Mouse (Mus musculus) liver, embryonic 15.5 days (tissue): ENCODE measurements at regions not wholly inside any gene's neighbourhood (a gene's known extent, or its start where the extent isn't known, plus 50 kb on each side); places are given as distances from the start of the nearest gene placed in this dataset.
A peak's percentile ranks its signal among the peaks of the same experiment; 100 is the strongest.

Experiments
- ATAC-seq: fragments of 200-750 bp; cut with Nextera tagmentation; 2 replicates; pipeline ENCODE4 v1.8.0; 2017; ENCODE audit warnings: moderate number of reproducible peaks, mild to moderate bottlenecking, moderate library complexity; ENCODE audit not compliant: insufficient read depth
- H3K27ac ChIP-seq: fragments of 300-500 bp; sonication (generic); replicated peaks from 2 replicates; pipeline ENCODE4 v1.5.1; 2015; ENCODE audit warnings: mild to moderate bottlenecking, inconsistent platforms
- H3K27me3 ChIP-seq: fragments of 300-500 bp; sonication (generic); 2 replicates; pipeline ENCODE4 v1.6.1; 2015; ENCODE audit warnings: mild to moderate bottlenecking, inconsistent platforms
- H3K36me3 ChIP-seq: fragments of 300-500 bp; sonication (generic); replicated peaks from 2 replicates; pipeline ENCODE4 v1.6.1; 2015; ENCODE audit warnings: moderate library complexity, mild to moderate bottlenecking, inconsistent platforms
- H3K4me1 ChIP-seq: fragments of 300-500 bp; sonication (generic); replicated peaks from 2 replicates; pipeline ENCODE4 v1.6.1; 2015; ENCODE audit warnings: inconsistent platforms
- H3K4me2 ChIP-seq: fragments of 300-500 bp; sonication (generic); 2 replicates; pipeline ENCODE4 v1.6.1; 2015; ENCODE audit warnings: moderate library complexity, mild to moderate bottlenecking, inconsistent platforms
- H3K4me3 ChIP-seq: fragments of 300-500 bp; sonication (generic); replicated peaks from 2 replicates; pipeline ENCODE4 v1.5.1; 2015; ENCODE audit warnings: mild to moderate bottlenecking, inconsistent platforms
- H3K9ac ChIP-seq: fragments of 300-500 bp; sonication (generic); 2 replicates; pipeline ENCODE4 v1.6.1; 2015; ENCODE audit warnings: moderate library complexity, mild to moderate bottlenecking, inconsistent platforms
- H3K9me3 ChIP-seq: fragments of 300-500 bp; sonication (generic); replicated peaks from 2 replicates; pipeline ENCODE4 v1.6.1; 2016; ENCODE audit warnings: inconsistent platforms
- WGBS: fragments of 180-500 bp; shearing (Covaris S2); methylation state at CpG from one replicate; pipeline ENCODE4 v1.1.7; 2015; ENCODE audit warnings: mixed read lengths; ENCODE audit not compliant: insufficient replicate concordance; 5-methylcytosine and 5-hydroxymethylcytosine counted together

DNA sequence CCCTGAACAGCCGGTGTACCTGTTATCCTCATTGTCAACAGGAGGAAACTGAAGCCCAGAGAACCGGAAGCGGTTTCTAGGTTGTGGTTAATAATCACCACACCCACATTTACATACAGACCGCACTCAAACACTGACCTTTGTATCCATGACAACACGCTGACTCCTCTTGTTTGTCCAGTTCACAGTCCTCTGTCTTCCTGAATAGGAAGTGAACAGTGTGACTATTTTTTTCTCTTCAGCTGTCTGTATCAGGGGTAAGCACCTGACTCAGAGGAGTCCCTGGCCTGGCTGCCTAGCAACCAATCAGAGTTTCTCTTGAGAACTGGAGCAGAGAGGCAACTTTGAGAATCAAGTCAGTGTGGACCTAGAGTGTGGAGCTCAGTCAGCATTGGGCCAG lies 193.5 kb upstream of the Lrfn2 start:
- H3K4me2 ChIP-seq = no peak overlapping the region
- no peaks in the 10 kb centered on the region for H3K36me3 ChIP-seq
- no peak overlapping the region for H3K4me3 ChIP-seq
- H3K4me1 ChIP-seq = no peaks in the 10 kb centered on the region
- peak; percentile 76 for ATAC-seq
- WGBS = 32% methylated on average over 5 of the region's 5 CpGs
- H3K9me3 ChIP-seq = no peaks in the 10 kb centered on the region
- H3K27me3 ChIP-seq = no peaks in the 10 kb centered on the region
- H3K27ac ChIP-seq = no peak overlapping the region
- no peak overlapping the region for H3K9ac ChIP-seq

DNA sequence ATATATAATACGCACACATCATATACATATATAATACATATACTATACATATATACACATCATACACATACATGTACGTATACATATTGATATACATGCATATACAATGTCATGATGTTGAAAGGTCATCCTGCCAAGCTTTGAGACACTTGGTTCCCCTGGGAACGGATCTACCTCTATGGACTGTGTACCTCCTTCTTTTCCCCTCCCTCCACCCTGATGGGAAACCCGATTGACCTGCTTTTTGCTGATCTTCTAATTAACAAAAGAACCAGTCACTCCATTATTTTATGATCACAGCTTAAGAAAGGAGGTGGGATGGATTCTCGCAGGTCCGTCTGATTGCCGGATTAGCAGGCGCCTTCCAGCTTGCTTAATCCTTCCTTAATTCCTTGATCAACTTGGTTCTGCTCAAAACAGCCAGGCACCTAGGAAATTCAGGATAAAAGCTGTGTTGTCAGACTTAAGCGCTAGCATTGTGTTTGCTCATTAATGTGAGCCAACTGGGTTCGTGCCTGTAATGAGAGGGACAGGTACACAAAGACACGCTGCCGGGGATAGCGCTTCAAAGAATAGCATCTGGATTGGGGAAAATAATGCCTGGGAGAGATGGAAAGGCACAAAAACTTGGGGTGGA lies 189.3 kb upstream of the Lrfn2 start:
- 74% methylated on average over 13 of the region's 13 CpGs for WGBS
- Histone ChIP-seq H3K27ac (no peak overlapping the region), H3K9ac (no peak overlapping the region), H3K4me3 (no peak overlapping the region), H3K27me3 (no peaks in the 10 kb centered on the region), H3K9me3 (no peaks in the 10 kb centered on the region), H3K4me2 (no peak overlapping the region), H3K36me3 (no peaks in the 10 kb centered on the region), H3K4me1 (no peaks in the 10 kb centered on the region)
- ATAC-seq = no peak

GRCm38 (mm10) chr17:48770099-48770498 lies 162.1 kb upstream of the Lrfn2 start:
- no peak overlapping the region for H3K27ac ChIP-seq
- no peak overlapping the region for H3K4me3 ChIP-seq
- H3K9me3 ChIP-seq = no peaks in the 10 kb centered on the region
- no peak for ATAC-seq
- no peaks in the 10 kb centered on the region for H3K4me1 ChIP-seq
- 55% methylated on average over 2 of the region's 2 CpGs for WGBS
- no peaks in the 10 kb centered on the region for H3K27me3 ChIP-seq
- H3K4me2 ChIP-seq = no peak overlapping the region
- H3K9ac ChIP-seq = no peak overlapping the region
- no peaks in the 10 kb centered on the region for H3K36me3 ChIP-seq

DNA sequence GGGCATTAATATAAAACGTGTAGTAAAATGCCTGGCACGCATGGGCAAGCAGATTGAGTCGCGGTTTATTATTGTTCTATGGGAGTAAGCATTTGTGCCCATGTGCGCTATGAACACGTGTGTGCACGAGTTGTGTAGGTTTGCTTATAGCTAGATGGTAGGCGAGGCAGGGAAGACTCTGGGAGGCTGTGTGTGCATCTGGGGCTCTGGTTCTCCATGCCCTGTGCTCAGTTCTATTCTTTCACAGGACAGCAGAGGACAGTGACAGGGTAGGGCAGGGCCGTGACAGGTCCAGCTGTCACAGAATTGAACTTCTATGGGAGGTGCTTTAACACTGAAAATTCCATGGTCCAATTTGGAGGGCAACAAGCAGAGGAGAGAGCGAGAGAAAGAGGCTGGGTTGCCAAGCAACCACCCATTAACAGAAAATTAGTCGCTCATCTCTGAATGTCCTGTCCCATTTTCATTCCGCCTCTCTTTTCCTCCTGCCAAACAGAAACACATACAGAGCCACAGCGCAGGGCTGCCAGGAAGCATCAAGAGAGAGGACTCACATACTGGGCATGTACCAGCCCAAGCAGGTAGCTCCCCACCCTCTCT lies 160.4 kb upstream of the Lrfn2 start:
- no peak for ATAC-seq
- WGBS = 64% methylated on average over 13 of the region's 13 CpGs
- Histone ChIP-seq H3K27ac (no peak overlapping the region), H3K4me2 (no peak overlapping the region), H3K4me3 (no peak overlapping the region), H3K9me3 (no peaks in the 10 kb centered on the region), H3K4me1 (no peaks in the 10 kb centered on the region), H3K27me3 (no peaks in the 10 kb centered on the region), H3K36me3 (no peaks in the 10 kb centered on the region), H3K9ac (no peak overlapping the region)

DNA sequence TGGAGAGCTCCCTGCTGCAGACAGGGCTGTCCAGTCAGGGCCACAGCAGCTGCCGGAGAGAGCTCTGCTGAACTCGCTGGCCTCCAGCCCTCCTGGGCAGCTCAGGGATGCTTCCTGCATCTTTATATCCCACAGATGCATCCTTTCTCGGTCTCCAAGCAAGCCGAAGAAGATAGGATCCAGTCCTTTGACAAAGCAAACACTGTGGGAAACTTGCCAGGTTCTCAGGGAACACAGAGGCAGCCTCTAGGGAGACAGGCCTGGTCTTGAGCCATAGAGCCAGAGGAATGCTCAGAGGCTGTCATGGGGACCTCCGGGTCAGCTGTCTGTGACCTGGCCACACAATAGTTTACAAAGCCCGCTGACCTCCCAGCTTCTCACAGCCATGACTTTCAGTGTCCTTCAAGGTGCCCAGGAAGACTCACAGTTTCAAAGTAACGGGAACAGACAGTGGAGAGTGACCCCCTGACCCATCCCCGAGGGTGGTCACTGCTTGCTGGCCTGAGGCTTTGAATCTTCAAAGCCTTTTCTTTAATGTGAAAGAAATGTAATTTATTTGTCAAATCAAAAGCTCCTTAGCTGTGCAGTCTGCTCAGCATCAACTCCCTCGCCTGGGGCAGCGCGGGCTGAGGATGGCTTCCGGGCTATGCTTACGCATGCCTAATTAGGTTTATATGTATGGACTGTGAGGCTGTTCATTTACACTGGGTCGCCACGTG lies 157.8 kb upstream of the Lrfn2 start:
- H3K36me3 ChIP-seq = no peaks in the 10 kb centered on the region
- no peak for ATAC-seq
- no peaks in the 10 kb centered on the region for H3K9me3 ChIP-seq
- H3K4me2 ChIP-seq = no peak overlapping the region
- no peak overlapping the region for H3K4me3 ChIP-seq
- H3K27ac ChIP-seq = no peak overlapping the region
- no peaks in the 10 kb centered on the region for H3K27me3 ChIP-seq
- H3K9ac ChIP-seq = no peak overlapping the region
- 62% methylated on average over 15 of the region's 15 CpGs for WGBS
- no peaks in the 10 kb centered on the region for H3K4me1 ChIP-seq

GRCm38 (mm10) chr17:48775479-48775878 lies 156.7 kb upstream of the Lrfn2 start:
- Histone ChIP-seq H3K4me1 (no peaks in the 10 kb centered on the region), H3K4me2 (no peak overlapping the region), H3K27me3 (no peaks in the 10 kb centered on the region), H3K36me3 (no peaks in the 10 kb centered on the region), H3K4me3 (no peak overlapping the region), H3K9ac (no peak overlapping the region), H3K9me3 (no peaks in the 10 kb centered on the region), H3K27ac (no peak overlapping the region)
- ATAC-seq = no peak
- 54% methylated on average over 5 of the region's 5 CpGs for WGBS

DNA sequence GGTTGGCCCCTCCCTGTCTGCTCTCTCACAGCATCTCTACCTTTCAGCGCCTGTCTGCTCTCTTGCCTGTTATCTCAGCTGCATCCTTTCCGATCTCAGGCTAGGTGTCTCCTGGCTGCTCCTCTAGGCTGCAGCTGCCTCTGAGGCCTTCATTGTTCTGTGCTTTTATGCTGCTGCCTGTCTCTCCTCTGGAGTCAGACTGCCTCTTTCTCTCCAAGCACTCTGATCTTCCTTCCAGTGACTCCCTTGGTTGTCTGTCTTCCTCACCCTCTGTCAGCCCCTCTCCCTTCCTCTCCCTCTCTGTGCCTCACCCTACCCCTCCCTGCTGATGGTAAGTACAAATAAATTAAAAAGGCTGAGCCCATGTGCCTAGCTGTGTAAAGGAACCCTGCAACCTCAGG lies 155.7 kb upstream of the Lrfn2 start:
- 27% methylated on average over 2 of the region's 2 CpGs for WGBS
- no peaks in the 10 kb centered on the region for H3K27me3 ChIP-seq
- no peaks in the 10 kb centered on the region for H3K36me3 ChIP-seq
- H3K4me1 ChIP-seq = no peaks in the 10 kb centered on the region
- H3K4me3 ChIP-seq = no peak overlapping the region
- no peaks in the 10 kb centered on the region for H3K9me3 ChIP-seq
- no peak for ATAC-seq
- H3K27ac ChIP-seq = no peak overlapping the region
- no peak overlapping the region for H3K4me2 ChIP-seq
- no peak overlapping the region for H3K9ac ChIP-seq

- 88% methylated on average over 7 of the region's 7 CpGs for WGBS
- no peaks in the 10 kb centered on the region for H3K4me1 ChIP-seq
- no peaks in the 10 kb centered on the region for H3K9me3 ChIP-seq
- H3K36me3 ChIP-seq = no peaks in the 10 kb centered on the region
- H3K4me3 ChIP-seq = no peak overlapping the region
- H3K4me2 ChIP-seq = no peak overlapping the region
- no peak overlapping the region for H3K9ac ChIP-seq
- H3K27ac ChIP-seq = no peak overlapping the region
- no peak for ATAC-seq
- no peaks in the 10 kb centered on the region for H3K27me3 ChIP-seq
Measured at GRCm38 (mm10) chr17:48780217-48780616, 152.0 kb upstream of the Lrfn2 start.

- no peak for ATAC-seq
Measured at GRCm38 (mm10) chr17:48784417-48784816, 147.8 kb upstream of the Lrfn2 start.

GRCm38 (mm10) chr17:48786501-48786900 lies 145.7 kb upstream of the Lrfn2 start:
- Histone ChIP-seq H3K4me1 (no peaks in the 10 kb centered on the region), H3K36me3 (no peaks in the 10 kb centered on the region), H3K4me3 (no peak overlapping the region), H3K9ac (no peak overlapping the region), H3K9me3 (no peaks in the 10 kb centered on the region), H3K4me2 (no peak overlapping the region), H3K27ac (no peak overlapping the region), H3K27me3 (no peaks in the 10 kb centered on the region)
- no peak for ATAC-seq
- 76% methylated on average over 12 of the region's 12 CpGs for WGBS

More at GRCm38 (mm10) chr17:48784417-48784816, 147.8 kb upstream of the Lrfn2 start:
- Histone ChIP-seq H3K36me3 (no peaks in the 10 kb centered on the region), H3K4me3 (no peak overlapping the region), H3K9ac (no peak overlapping the region), H3K4me2 (no peak overlapping the region), H3K9me3 (no peaks in the 10 kb centered on the region), H3K27ac (no peak overlapping the region), H3K4me1 (no peaks in the 10 kb centered on the region), H3K27me3 (no peaks in the 10 kb centered on the region)
- 64% methylated on average over 5 of the region's 5 CpGs for WGBS

GRCm38 (mm10) chr17:48789846-48790245 lies 142.3 kb upstream of the Lrfn2 start:
- 76% methylated on average over 7 of the region's 7 CpGs for WGBS
- Histone ChIP-seq H3K4me1 (no peaks in the 10 kb centered on the region), H3K27me3 (no peaks in the 10 kb centered on the region), H3K9ac (no peak overlapping the region), H3K27ac (no peak overlapping the region), H3K36me3 (no peaks in the 10 kb centered on the region), H3K4me2 (no peak overlapping the region), H3K9me3 (no peaks in the 10 kb centered on the region), H3K4me3 (no peak overlapping the region)
- ATAC-seq = no peak
